Mouse (Mus musculus): ENCODE data around the gene Borcs5.
A peak's percentile ranks its signal among the peaks of the same experiment; 100 is the strongest.

The Borcs5 gene

DNA sequence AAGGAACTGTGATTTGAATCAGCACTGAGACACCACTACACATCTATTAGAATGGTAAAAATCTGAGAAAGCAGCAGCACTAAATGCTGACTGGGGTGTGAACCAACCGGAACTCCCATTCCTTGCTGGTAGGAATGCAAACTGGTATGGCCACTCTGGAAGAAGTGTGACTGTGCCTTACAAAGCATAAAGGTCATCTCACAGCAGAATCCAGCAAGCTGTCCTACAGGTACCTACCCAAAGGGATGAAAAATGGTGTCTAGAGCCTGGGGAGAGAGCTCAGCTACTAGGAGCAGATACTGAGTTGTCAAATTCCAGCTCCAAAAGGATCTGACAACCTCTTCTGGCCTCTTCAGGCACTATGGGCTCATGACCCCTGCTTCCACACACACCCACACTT lies 12.7 kb upstream of the Borcs5 start:
- no peak for DNase-seq (ENCODE audit: low read depth, low spot score)

DNA sequence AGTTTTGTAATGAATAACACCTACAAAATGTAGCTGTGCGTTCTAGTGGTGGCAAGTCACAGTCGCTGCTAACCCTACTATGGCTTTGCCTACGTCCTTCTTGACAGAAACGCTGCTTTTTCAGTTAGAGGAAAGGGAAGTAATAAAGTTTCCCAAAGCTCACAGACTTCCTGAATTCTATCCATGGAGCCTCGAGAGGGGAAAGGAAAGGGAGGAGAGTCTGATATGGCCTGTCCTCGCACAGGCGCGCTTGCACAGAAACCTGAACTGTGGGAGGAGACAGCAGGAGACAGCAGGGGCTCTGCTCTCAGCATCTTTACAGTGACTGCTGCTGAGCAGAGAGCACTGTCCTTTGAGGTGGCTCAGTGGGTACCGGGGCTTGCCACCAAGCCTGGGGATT lies 8.9 kb upstream of the Borcs5 start:
- no peak for DNase-seq (ENCODE audit: low read depth, low spot score)

DNA sequence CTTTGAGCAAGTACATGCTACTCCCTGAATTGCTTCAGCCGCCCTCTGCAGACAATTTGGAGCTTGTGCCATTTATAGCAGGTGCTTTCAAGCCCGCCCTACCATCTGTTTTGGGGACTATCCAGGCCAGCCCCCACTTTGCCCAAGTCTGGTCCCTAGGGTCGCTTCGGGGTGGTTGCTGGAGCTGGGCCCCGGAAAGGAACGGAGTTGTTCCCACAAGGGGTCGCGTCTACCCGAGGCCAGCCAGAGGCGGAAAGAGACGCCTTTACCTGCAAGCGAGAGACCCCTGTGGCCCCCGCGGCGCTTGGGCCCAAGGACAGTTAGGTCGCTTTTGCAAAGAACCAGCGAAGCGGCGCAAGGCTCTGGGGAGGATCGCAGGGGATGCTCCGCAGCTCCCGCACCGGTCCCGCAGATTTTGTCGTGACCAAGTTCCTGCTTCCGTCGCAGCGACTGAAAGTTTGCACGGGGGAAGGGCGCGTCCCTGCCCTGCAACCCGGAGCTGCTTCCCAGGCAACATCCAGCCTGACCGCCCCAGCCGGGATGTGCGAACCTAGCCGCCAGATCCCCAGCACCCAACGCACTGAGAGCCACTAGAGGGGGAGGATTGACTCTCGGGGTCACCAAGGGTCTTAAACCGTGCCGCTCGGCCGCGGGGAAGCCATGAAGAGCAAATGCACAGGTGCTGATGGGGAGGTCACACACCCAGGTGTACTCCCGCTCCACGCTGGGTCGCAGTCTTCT lies 7.2 kb upstream of the Borcs5 start, which contains the start of gene Mansc1:
TSS of gene Mansc1 (minus strand) at position 542 of the 741 bp plus-strand sequence.
- no peak for DNase-seq (ENCODE audit: low read depth, low spot score)

GRCm38 (mm10) chr6:134632756-134633155 lies 6.6 kb upstream of the Borcs5 start:
- no peak for DNase-seq (ENCODE audit: low read depth, low spot score)

- no peak for DNase-seq (ENCODE audit: low read depth, low spot score)
These were observed 5.8 kb upstream of the Borcs5 start for GRCm38 (mm10) chr6:134633553-134633952.

- DNase-seq (ENCODE audit: low read depth, low spot score) = no peak
These were observed 2.8 kb upstream of the Borcs5 start for GRCm38 (mm10) chr6:134636476-134636875.

DNA sequence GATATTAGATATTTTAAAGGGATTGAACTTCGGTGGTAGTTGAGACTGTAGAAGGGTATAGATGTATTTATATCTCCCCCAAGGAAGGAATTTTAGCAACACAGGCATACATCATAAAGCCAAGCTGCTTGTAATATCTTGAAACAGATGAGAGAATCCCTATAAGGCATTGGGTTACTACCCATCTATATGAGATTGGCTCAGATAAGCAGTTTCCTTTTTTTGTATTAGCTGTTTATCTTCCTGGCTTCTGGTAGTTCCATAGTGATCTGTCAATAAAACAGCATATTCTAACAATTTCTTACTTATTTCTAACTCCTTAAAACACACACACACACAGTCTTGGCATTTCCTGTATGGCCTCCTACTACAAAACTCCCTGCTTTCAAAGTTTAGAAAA lies 590 bp downstream of the Borcs5 start:
- DNase-seq (ENCODE audit: low read depth, low spot score) = no peak

GRCm38 (mm10) chr6:134640485-134641475 lies 1.5 kb downstream of the Borcs5 start:
- DNase-seq (ENCODE audit: low read depth, low spot score) = peak; percentile 91

GRCm38 (mm10) chr6:134641738-134642446 lies 2.6 kb downstream of the Borcs5 start:
- no peak for DNase-seq (ENCODE audit: low read depth, low spot score)

DNA sequence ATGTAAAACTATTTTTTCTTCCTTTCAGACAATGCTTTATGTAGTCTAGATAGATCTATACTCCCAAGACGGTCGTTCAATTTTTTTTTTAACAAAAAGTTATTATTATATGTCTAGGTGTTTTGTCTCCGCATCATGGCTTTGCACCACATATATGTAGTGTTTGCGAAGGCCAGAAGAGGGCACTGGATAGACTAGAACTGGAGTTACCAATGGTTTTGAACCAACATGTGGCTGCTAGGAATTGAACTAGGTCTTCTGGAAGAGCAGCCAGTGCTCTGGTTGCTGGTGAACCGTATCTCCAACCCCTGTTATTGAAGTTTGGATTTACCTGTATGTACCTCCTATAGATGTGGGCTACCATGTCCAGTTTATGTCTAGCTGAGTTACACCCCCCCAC lies 4.0 kb downstream of the Borcs5 start:
- no peak for DNase-seq (ENCODE audit: low read depth, low spot score)

DNA sequence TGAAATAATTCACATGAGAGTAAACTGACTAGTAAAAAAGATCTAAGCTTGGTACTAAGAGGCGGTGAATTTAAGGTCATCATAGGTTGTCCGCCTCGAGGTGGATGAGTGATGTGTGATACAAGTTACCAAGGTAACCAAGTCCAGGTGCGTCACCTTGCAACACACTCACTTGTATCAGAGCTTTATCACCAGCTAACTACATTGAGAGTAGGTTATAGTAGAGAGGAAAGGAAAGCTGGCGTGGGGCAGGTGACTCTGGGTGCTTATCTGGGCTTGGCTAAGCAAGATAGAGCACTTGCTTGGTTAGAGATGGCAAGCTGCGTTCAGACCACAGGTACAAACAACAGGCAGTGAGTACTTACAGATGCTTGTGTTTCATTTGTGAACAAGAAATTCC lies 7.5 kb downstream of the Borcs5 start:
- DNase-seq (ENCODE audit: low read depth, low spot score) = no peak

- DNase-seq (ENCODE audit: low read depth, low spot score) = no peak
These were observed 8.3 kb downstream of the Borcs5 start for GRCm38 (mm10) chr6:134647621-134648020.

GRCm38 (mm10) chr6:134648356-134648755 lies 9.0 kb downstream of the Borcs5 start:
- DNase-seq (ENCODE audit: low read depth, low spot score) = no peak

GRCm38 (mm10) chr6:134656527-134656926 lies 17.2 kb downstream of the Borcs5 start:
- no peak for DNase-seq (ENCODE audit: low read depth, low spot score)

DNA sequence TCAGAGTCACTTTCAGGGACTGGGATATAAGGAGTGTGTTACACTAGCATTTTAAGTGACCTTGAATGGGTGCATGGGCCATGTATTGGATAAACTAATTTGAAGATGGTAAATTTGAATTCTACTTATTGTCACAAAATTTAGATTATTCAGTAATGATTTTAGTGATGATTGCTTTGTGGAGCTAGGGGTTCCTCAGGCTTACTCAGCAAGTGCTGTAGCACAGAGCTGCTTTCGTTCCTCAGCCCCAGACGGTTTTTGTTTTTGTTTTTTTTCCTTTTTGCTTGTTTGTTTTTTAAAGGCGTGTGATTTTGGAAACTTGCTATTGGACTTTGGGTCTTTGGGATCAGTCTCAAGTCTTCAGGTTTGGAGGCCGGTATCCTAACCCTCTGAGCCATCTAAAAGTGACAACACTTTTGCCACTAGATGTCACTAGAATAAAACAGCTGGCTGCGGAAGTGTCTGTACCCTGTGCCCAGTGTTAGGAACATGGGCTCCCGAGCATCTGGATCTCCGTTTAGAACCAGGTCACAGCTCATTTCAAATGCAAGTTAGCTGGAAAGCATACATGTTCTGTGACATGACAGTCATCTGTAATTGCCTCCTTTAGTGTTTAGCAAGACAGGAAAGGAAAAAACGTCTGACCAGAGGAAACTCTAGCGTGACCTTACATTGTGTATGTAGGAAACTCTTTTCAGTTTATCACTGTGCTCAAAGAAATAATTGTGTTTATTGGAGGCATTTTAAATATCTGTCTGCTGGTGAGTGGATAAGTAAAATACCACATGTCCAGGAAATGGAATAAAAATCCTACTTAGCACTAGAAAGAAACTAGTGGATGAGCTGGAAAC lies 20.0 kb downstream of the Borcs5 start:
- DNase-seq (ENCODE audit: low read depth, low spot score) = no peak

DNA sequence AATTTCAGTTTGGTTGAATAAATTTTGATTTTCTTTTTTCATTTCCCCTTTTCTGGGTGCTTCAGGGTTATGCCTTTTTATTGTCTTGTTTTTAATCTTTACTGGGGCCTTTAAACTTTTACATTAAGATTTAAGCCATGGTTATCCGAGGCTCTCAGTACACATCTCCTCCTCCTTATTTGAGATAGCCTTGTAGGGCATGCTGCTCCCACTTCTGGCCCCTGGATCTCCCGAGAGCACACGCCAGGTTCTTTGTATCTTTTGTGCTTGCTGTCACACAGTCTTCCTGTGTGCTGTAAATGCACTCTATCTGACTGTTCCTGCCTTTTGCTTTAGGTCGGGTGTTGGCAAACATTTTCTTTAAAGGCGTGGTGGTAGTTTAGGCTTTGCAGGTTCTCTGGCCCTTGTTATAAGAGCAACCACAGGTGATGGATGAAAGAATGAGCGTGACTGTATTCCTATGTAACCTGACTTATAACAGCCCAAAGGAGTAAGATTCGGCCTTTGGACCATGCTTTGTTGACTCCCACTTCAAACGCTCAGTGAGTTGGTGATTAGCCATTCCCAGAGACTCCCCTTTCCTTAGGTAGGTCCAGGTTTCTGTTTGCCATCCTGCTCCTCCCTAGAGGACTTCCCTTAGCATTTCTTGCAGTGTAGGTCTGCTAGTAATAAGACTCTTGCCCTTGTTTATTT lies 21.6 kb downstream of the Borcs5 start:
- DNase-seq (ENCODE audit: low read depth, low spot score) = no peak

DNA sequence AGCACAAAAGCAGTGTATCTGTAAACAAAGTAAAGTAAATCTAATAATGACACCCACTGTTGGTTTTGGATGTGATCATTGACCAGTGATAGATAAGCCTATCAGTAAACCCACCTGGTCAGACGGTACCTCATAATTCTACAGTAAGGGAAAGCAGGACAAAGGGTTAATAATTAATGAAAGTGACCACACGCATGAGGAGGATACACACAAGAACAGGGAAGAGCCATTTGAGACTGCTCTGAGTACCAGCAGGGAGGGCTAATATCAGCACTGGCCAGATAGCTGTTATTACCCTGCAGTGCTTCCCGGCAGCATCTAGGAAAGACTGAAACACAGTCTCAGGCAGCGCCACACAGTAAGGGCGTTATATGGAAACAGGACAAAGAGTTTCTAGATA lies 25.3 kb downstream of the Borcs5 start:
- no peak for DNase-seq (ENCODE audit: low read depth, low spot score)

DNA sequence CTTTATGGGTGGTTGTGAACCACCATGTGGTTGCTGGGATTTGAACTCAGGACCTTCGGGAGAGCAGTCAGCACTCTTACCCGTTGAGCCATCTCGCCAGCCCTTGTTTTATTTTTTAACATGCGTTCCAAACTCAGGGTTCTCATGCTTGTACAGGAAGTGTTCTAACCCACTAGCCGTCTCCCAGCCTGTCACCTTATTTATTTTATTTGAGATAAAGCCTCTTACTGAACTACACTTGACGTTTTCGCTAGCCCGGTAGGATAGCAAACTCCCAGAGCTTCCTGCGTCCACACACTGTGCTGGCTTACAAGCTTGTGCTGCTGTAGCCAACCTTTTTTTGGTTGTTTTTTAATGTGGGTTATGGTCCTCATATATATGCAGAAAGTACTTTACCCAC lies 26.5 kb downstream of the Borcs5 start:
- DNase-seq (ENCODE audit: low read depth, low spot score) = no peak

DNA sequence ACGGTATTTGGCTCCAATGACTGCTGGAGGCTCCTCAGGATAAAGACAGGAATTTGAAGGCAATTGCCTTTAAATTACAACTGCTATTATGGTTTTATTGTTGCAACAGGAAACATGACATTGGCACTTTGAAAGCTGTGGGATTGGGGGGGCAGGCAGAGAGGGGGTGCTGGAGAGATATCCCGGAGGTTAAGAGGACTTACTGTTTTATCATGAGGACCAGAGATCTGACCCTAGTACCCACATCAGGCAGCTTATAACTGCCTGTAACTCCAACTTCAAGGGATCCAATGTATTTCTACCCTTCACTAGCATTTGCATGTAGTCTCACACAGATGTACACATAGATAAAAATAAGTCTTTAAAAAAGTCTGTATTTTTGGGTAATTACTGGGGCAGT lies 29.2 kb downstream of the Borcs5 start:
- no peak for DNase-seq (ENCODE audit: low read depth, low spot score)

DNA sequence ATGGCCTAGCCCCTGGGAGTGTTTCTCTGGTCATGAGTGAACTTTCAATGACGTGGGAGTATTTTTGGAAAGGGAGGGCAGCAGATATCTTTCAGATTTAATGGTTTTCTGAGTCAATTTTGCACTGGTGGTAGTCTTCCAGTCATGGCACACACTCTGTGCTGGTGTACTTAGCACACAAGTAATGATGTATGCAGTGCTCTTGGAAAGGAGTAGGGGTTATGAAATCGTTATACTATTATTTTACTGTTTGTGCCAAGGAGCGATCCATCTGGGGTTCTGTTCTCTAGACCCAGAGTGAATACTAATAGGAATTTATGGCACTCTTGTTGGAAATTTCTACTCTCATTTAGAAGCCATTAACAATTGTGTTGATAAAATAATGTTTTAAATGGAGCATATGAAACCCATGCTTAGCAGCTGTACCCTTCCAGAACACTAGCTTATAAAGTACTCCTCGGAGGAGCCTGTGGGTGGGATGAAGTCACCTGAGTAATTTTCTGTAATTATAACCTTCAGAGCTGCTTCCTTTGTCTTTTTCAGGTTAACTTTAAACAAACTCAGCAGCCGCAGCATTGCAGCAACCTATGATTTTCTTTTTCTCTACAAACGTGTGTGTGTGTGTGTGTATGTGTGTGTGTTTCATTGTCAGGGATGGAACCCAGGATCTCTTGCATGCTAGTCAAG lies 30.0 kb downstream of the Borcs5 start:
- DNase-seq (ENCODE audit: low read depth, low spot score) = no peak
